Mouse (Mus musculus) limb, embryonic 14.5 days (tissue): Measurements from ENCODE around the gene Irf2bp2. TPM values are rescaled to one million over a fixed set of nuclear protein-coding genes. Genes with fewer than 3 reads are reported as not detected.
A peak's percentile ranks its signal among the peaks of the same experiment; 100 is the strongest.

Experiments
- ATAC-seq: fragments of 200-750 bp; cut with Nextera tagmentation; 2 replicates; pipeline ENCODE4 v1.8.0; 2017; ENCODE audit warnings: low read depth, moderate number of reproducible peaks, moderate TSS enrichment; ENCODE audit not compliant: low FRiP score
- DNase-seq: peaks from one replicate; pipeline ENCODE4 v3.0.0-alpha.2; 2015; ENCODE audit warnings: low spot score
- H3K27ac ChIP-seq: fragments of 300-500 bp; sonication (generic); replicated peaks from 2 replicates; pipeline ENCODE4 v1.5.1; 2014; ENCODE audit warnings: low read depth, mild to moderate bottlenecking, low read length, moderate library complexity, mixed read lengths
- H3K27me3 ChIP-seq: fragments of 300-500 bp; sonication (generic); 2 replicates; pipeline ENCODE4 v1.6.1; 2014; ENCODE audit warnings: low read length, mixed read lengths; ENCODE audit not compliant: control insufficient read depth, insufficient read depth
- H3K36me3 ChIP-seq: fragments of 300-500 bp; sonication (generic); 2 replicates; pipeline ENCODE4 v1.6.1; 2014; ENCODE audit warnings: mild to moderate bottlenecking, low read length, moderate library complexity, mixed read lengths; ENCODE audit not compliant: control insufficient read depth, insufficient read depth
- H3K4me1 ChIP-seq: fragments of 300-500 bp; sonication (generic); 2 replicates; pipeline ENCODE4 v1.6.1; 2014; ENCODE audit warnings: antibody characterized with exemption, low read length, mixed read lengths; ENCODE audit not compliant: control insufficient read depth, insufficient read depth
- H3K4me2 ChIP-seq: fragments of 300-500 bp; sonication (generic); replicated peaks from 2 replicates; pipeline ENCODE4 v1.6.1; 2014; ENCODE audit warnings: low read depth, mild to moderate bottlenecking, low read length, moderate library complexity; ENCODE audit not compliant: severe bottlenecking
- H3K4me3 ChIP-seq: fragments of 300-500 bp; sonication (generic); replicated peaks from 2 replicates; pipeline ENCODE4 v1.5.1; 2014; ENCODE audit warnings: low read length
- H3K9ac ChIP-seq: fragments of 300-500 bp; sonication (generic); 2 replicates; pipeline ENCODE4 v1.6.1; 2014; ENCODE audit warnings: mild to moderate bottlenecking, low read depth, low read length, moderate library complexity; ENCODE audit not compliant: severe bottlenecking
- H3K9me3 ChIP-seq: fragments of 300-500 bp; sonication (generic); 2 replicates; pipeline ENCODE4 v1.6.1; 2016; ENCODE audit warnings: low read length; ENCODE audit not compliant: control insufficient read depth
- POLR2A ChIP-seq: fragments of 200-500 bp; IDR thresholded peaks from 2 replicates; pipeline ENCODE4 v1.8.0; 2012; ENCODE audit warnings: inconsistent platforms, mild to moderate bottlenecking, moderate library complexity, borderline replicate concordance; ENCODE audit not compliant: insufficient read depth, insufficient read length; ENCODE audit errors: extremely low read depth
- WGBS: fragments of 180-500 bp; shearing (Covaris S2); extraction: QIAGEN DNeasy Blood & Tissue Kit; methylation state at CpG from one replicate; pipeline ENCODE4 v1.1.7; 2014; 5-methylcytosine and 5-hydroxymethylcytosine counted together
- polyA plus RNA-seq, 2 experiments: library from polyadenylated mRNA; depleted of rRNA in 1 of 2; stranded (reverse) in 1 of 2; unstranded in 1 of 2; fragments of >200 nt; fragmentation: Nextera tagmentation in 1 of 2; extraction: Ambion mirVana in 1 of 2; gene quantifications; 2 replicates each; pipeline versions ENCODE4 v1.2.1 to v1.2.3; 2012 to 2014

Gene Irf2bp2
- polyA plus RNA-seq, 2 experiments = 10.1 to 44.5 TPM

- Histone ChIP-seq H3K4me1 (peaks cover 67% of the 10 kb centered on the region), H3K9ac (no peak overlapping the region), H3K27me3 (no peaks in the 10 kb centered on the region), H3K9me3 (no peaks in the 10 kb centered on the region), H3K36me3 (no peaks in the 10 kb centered on the region), H3K4me3 (no peak overlapping the region), H3K27ac (no peak overlapping the region), H3K4me2 (no peak overlapping the region)
- no peak for TF ChIP-seq POLR2A
- DNase-seq = no peak
- 87% methylated on average over 4 of the region's 4 CpGs for WGBS
- no peak for ATAC-seq
Measured at GRCm38 (mm10) chr8:126599297-126599696, 5.5 kb upstream of the Irf2bp2 start.

- WGBS = 67% methylated on average over 12 of the region's 12 CpGs
- DNase-seq (no peak), ATAC-seq (no peak)
- Histone ChIP-seq H3K4me1 (peaks cover 59% of the 10 kb centered on the region), H3K4me2 (no peak overlapping the region), H3K36me3 (no peaks in the 10 kb centered on the region), H3K4me3 (no peak overlapping the region), H3K9ac (no peak overlapping the region), H3K27me3 (no peaks in the 10 kb centered on the region), H3K9me3 (no peaks in the 10 kb centered on the region), H3K27ac (no peak overlapping the region)
- TF ChIP-seq POLR2A = no peak
Measured at GRCm38 (mm10) chr8:126598218-126598617, 4.4 kb upstream of the Irf2bp2 start.

DNA sequence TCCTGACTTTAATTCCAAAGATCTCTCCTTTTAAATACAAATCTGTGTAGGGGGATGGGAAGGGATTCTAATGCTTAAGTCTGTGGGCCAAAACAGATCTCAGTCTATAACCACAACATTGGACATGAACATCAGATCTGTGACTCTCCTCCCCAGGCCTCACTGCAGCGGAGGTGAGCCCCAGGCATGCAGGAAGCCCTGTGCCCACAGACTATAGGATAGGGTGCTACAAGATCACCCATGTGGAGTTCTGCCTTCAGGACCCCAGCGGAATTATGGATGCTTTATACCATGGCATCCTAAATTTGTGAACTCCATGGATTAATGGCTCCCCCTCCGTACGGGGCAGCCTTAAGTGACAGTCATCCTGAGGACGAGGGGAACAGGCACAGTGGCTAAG lies 2.9 kb upstream of the Irf2bp2 start:
- Histone ChIP-seq H3K4me1 (peaks cover 44% of the 10 kb centered on the region), H3K4me3 (0 out of 2 replicates have a peak overlapping the region, but pooled peaks have one; percentile 99)
- 72% methylated on average over 5 of the region's 5 CpGs for WGBS

GRCm38 (mm10) chr8:126596097-126596634 lies 2.4 kb upstream of the Irf2bp2 start:
- ATAC-seq (peak; percentile 32), DNase-seq (peak; percentile 95)
- H3K4me3 ChIP-seq = peak overlapping the region; percentile 99
- H3K4me2 ChIP-seq = peak overlapping the region; percentile 81
- 4% methylated on average over 12 of the region's 12 CpGs for WGBS
- H3K9me3 ChIP-seq = no peaks in the 10 kb centered on the region
- H3K36me3 ChIP-seq = peaks cover 12% of the 10 kb centered on the region
- H3K9ac ChIP-seq = 0 out of 2 replicates have a peak overlapping the region, but pooled peaks have one; percentile 28
- no peaks in the 10 kb centered on the region for H3K27me3 ChIP-seq
- H3K4me1 ChIP-seq = peaks cover 39% of the 10 kb centered on the region
- peak overlapping the region; percentile 99 for H3K27ac ChIP-seq
- TF ChIP-seq POLR2A = peak; percentile 30; the same call in 1 of the 2 replicates

More for the DNA sequence above, 2.9 kb upstream of the Irf2bp2 start:
- H3K36me3 ChIP-seq = peaks cover 7% of the 10 kb centered on the region; the same call in 1 of the 2 replicates
- peak overlapping the region; percentile 99 for H3K27ac ChIP-seq
- TF ChIP-seq POLR2A = no peak
- no peak for ATAC-seq
- no peaks in the 10 kb centered on the region for H3K27me3 ChIP-seq
- no peak overlapping the region for H3K9ac ChIP-seq
- no peak for DNase-seq
- H3K9me3 ChIP-seq = no peaks in the 10 kb centered on the region
- peak overlapping the region; percentile 81 for H3K4me2 ChIP-seq

- H3K4me1 ChIP-seq = peaks cover 33% of the 10 kb centered on the region
- H3K9ac ChIP-seq = peak overlapping the region; percentile 100
Measured at GRCm38 (mm10) chr8:126595204-126596061, 1.6 kb upstream of the Irf2bp2 start.

More at GRCm38 (mm10) chr8:126595204-126596061, 1.6 kb upstream of the Irf2bp2 start:
- H3K4me2 ChIP-seq = peak overlapping the region; percentile 81
- no peak for TF ChIP-seq POLR2A
- peaks cover 17% of the 10 kb centered on the region for H3K36me3 ChIP-seq
- peak overlapping the region; percentile 99 for H3K4me3 ChIP-seq
- H3K27ac ChIP-seq = peak overlapping the region; percentile 99
- no peaks in the 10 kb centered on the region for H3K9me3 ChIP-seq
- H3K27me3 ChIP-seq = no peaks in the 10 kb centered on the region
- whole genome bisulfite sequencing = 23% methylated on average over 16 of the region's 16 CpGs
- no peak for DNase-seq
- ATAC-seq = no peak
